Mouse (Mus musculus) urinary bladder, postnatal 36 days (tissue): ENCODE data around the gene Kdm2b.

Experiments
- DNase-seq, 2 experiments: peaks; one replicate each; pipeline ENCODE4 v3.0.0; 2022; ENCODE audit warnings: low spot score in 2 of 2, mixed read lengths in 1 of 2

Kdm2b gene

DNA sequence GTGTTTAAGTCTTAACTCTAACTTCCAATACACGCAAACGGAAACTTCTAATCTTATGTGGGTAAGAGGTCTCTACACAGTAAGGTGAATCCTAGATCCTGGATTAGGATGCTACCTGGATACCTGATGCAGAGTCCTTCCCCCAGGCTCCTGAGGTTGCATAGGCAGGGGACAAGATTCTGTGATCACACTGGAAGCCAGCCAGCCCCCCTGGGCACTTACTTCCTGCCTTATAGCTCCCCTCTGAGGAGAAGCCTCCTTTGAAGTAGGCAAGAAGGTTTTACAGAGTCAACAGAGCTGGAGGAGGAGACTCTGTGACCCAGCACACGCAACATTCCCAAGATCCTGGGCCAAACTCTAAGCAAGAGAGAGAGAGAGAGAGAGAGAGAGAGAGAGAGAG, 63.3 kb downstream of the Kdm2b start:
- DNase-seq, result no peak

DNA sequence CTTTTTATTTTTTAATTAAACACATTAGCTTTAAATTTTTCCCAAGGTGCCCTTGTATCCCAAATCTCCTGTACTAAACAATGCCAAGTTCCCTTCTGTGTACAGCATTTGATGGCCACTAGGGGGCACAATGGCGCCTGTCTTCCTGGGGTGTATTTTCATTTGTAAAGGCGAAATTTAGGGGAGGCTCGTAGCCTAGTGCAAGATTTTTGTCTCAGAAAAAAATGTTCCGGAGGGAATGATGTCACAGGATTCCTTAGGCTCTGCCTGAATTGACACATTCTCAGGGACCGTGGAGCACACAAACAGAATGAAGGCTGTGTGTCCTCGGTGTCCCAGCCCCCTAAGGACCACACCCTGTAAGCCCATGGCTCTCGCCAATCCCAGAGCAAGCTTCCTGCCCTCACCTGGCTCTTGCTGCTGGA, 64.1 kb downstream of the Kdm2b start:
- DNase-seq, result peak; percentile 37 to 59

DNA sequence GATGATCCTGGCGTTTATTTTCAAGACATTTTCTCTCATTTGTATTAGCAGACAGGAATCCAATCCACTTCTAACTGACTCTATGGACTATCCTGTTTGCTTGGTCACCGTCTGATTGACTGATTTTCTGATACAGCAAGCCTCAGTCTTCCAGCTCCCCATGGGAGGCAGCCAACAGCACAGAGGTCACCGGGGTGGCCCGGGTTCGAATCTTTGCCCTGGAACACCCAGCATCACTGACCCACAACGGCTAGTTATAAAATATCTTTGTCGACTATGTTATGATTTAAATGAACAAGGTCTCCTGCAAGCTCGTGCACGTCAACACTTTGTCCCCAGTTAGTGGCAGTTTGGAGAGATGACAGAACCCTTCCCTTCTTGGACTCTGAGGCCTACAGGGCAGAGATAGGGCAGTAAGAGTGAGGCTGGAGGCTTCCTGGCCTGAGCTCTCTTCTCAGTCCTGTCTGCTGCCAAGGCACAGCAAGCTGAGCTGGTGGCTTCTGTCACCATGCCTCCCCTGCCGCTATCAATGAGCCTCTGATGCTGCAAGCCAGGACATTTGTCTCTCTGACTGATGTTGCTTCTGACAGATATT, 65.7 kb downstream of the Kdm2b start:
- no peak for DNase-seq

DNA sequence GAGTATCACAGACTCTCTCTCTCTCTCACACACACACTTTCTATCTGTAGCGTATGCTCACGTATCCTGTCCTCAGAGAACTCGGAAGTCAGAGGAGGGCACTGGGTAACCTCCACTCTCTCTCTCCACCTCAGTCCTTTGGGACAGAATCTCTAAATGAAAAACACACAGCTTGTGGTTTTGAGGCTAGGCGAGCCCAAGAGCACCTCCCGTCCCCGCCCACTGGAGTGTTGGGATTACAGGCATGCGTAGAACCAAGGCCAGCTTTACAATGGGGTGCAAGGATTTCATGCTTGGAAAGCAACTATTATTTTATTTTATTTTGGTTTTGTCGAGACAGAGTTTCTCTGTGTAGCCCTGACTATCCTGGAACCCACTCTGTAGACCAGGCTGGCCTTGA, 67.7 kb downstream of the Kdm2b start:
- no peak for DNase-seq

DNA sequence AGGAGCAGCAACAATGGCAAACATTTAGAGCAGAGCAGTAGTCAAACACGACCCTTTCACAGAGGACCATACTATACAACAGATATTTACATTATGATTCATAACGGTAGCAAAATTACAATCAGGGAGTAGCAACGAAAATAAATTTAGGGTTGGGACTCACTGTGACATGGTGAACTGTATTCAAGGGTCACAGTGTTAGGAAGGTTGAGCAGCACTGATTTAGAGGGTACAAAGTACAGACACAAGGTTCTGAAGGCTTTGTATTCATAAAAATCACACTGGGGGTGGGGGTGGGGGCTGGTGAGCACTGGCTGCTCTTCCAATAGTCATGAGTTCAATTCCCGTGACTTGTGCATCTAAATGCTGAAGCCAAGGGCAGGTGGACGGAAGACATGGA, 69.1 kb downstream of the Kdm2b start:
- DNase-seq, result no peak

DNA sequence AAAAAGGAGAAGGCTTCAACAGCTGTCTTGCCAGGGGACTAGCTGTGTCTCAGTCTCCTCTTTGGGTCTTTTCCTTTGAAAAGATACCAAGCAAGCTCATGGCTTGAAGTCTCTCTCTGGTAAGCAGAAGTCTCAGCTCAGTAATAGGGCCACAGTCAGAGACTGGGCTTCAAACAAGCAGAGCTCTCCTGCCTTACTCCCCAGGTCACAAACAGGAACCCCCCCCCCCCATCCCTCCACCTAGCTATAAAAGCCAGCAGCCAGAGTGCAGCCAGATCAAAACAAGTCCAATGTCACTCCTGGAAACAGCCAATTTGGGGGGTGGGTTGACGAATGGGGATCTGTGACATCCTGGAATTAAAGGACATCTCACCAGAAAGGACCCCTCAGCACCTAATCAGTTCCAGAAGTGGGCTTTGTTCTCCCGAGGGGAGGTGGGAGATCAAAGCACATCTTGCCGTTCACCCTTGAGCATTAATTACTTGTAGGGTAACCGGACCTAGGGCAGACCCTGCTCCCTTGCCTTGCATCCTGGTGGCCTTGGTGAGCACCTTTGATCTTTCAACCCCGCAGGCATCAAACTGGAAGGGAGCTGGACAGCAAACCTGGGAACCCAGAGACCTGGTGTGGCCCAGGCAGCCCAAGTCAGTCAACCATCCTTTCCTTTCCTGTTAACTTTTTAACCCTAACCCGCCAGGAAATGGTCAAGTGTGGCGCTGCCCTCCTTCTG, 71.5 kb downstream of the Kdm2b start:
- no peak for DNase-seq

DNA sequence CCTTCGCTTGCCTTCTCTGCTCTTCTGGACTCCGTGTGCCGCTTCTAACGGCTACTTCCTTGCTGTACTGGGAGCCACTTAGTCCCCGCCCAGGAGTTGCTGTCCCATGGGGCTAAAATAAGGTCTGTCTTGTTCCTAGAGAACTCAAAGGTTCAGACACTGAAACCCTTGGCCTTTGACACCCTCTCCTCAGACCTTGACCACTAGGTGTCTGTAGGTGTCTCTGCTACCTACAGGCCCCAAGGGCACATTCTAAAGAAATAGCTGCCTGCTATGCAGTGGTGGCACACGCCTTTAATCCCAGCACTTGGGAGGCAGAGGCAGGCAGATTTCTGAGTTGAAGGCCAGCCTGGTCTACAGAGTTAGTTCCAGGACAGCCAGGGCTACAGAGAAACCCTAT, 73.5 kb downstream of the Kdm2b start:
- no peak for DNase-seq

DNA sequence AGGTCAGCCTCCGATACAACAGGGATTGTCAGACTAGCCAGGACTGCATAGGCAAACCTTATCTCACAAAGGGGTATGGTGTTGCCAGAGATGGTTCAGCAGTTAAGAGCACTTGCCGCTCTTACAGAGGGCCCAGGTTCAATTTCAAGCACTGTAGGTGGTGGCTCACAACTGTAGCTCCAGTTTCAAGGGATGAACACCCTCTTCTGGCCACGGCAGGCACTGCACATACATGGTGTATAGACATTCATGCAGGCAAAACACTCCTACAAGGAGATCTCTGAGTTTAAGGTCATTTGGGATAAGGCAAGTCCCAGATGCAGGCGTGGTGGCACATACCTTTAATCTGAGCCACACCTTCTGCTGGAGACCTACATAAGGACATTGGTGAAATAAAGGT, 76.8 kb downstream of the Kdm2b start:
- no peak for DNase-seq

DNA sequence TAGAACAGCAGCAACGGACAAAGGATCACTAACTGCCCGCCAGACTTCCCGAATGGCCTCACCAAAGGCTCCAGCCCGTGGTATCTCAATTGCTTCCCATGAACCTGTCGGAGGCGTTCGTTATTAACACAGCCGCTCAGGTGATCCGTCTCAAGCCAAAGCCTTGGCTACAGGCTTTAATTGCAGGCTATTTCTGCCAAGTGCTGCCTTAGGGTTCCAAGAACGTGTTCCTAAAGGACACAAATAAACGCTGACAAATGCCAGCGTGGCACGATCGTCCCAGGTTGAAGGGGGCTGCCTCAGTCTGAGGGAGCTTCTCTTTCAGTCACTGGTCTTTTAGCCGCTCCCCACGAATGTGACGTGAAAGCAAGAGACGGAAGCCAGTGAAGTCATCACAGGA, 80.1 kb downstream of the Kdm2b start:
- no peak for DNase-seq

DNA sequence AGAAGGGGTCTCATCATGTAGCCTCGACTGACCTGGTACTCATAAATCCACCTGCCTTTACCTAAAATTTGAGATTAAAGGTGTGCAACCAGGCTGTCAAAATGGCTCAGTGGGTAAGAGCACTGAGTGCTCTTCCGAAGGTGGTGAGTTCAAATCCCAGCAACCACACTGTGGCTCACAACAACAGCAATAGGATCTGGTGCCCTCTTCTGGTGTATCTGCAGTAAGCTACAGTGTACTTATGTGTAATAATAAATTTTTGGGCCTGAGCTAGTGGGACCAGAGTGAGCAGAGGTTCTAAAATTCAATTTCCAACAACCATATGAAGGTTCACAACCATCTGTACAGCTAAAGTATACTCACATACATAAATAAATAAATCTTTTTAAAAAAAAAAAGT, 81.6 kb downstream of the Kdm2b start:
- DNase-seq, result no peak

DNA sequence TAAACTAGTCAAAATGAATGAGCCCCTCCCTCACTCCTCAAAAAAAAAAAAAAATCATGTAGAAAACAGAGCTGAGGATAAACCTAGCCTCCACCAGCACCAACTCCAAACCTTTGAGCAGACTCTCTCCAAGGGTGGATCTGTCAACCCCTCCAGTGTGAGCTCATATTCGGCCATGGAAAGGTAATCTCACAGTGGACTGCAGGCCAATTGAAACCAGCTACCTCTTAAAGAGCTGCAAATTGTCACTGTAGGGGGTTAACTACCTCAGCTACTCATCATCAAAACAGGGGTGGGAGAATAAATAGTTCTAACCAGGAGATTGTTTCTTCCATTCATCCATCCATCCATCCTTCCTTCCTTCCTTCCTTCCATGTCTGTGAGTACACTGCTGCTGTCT, 82.4 kb downstream of the Kdm2b start:
- DNase-seq, result no peak

DNA sequence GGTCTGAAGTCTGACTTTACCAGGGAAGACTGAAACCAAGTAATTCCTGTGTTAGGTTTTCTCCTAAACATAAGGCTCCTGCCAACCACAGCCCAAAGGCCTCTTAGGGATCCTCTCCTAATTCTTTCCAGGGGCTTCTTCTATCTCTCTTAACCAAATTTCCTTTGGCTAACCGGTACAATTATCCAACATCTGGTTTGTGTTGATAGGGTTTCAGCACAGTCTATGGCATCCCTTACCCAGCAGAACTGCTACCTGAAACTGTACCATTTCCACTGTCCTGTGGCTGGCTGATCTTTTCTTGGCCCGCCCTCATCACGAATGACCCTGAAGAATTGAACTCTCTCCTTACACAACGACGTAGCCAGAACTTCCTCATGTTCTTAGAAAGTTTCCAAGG, 86.5 kb downstream of the Kdm2b start:
- DNase-seq, result no peak

DNA sequence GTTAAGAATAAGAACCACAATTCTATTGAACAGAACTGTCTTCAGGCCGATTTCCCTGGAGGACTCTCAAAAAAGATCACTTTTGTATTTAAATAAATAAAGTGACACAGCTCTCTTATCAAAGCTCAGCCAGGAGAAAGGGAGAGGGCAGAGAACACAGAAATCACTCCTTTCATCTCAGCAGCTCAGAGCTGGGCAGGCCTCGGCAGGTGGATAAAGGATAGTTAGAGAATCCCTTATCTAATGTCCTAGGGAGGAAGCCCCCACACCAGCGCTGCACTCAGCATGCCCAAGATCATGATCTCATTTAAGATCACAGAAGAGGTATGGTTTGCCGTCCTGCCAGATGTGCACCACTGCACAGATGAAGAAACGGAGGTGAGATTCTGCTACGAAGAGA, 87.4 kb downstream of the Kdm2b start:
- no peak for DNase-seq

DNA sequence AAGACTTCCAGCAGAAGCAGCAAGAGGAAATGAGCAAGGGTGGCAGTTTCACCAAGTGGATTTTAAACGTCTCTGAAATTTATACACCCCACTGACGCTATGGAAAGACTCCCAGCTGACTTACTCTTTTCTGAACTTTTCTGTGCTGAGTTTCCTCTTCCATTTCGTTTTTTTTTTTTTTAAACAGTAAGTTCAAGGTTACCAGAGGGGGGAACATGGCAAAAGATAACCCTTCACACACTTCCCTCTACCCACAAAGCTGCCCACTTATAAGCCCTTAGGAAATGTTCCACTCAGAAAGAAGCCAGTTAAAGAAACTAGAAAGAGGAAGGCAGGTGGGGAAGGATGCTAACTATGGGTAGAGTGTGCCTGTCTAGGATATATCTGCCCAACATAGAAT, 88.0 kb downstream of the Kdm2b start:
- DNase-seq, result no peak

DNA sequence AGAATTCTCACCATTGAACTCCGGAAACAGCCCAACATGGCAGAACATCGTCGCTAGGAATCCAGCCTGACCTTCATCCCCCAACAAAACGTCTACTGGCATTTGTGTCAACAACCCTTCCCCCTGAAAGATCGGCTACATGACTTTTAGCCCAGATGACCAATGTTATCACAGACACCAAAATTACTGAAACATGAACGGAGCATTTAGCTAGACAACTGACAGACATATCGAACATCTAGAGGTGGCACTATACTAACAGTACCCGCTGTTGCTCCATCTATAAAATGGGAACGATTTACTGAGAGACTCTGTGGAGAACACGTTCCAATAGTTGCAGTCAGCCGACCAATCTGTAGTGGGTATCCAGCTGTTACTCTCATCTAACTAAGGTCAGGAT, 88.4 kb downstream of the Kdm2b start:
- no peak for DNase-seq

DNA sequence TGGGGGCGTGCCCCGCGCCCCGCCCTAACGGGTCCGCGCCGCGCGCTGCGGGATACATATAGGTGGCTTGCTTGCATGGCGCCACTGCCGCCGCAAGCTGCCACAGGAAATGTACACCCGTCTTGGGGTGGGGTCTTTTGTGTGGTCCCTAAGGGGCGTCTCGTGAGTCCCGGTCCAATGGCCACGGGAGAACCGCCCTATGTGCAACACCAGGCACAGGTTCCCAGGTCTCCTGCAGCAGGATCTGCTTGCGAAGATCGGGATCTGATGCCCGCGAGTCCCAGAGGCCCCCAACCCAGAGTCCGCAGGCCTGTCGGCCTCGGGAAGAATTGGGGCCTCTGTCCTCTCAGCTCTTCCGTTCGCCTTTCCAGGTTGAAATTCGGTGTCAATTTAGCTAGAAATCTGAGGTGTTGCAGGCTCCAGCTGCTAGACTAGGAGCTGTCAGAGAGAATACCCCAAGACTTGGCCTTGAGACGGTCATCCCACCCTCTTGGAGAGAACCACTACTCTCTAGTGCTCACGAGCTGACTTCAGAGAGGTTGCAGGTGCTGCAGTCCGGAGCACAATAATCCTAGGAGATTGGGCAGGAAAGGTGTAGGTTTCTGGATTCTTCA, 89.0 kb downstream of the Kdm2b start:
- DNase-seq, result no peak

DNA sequence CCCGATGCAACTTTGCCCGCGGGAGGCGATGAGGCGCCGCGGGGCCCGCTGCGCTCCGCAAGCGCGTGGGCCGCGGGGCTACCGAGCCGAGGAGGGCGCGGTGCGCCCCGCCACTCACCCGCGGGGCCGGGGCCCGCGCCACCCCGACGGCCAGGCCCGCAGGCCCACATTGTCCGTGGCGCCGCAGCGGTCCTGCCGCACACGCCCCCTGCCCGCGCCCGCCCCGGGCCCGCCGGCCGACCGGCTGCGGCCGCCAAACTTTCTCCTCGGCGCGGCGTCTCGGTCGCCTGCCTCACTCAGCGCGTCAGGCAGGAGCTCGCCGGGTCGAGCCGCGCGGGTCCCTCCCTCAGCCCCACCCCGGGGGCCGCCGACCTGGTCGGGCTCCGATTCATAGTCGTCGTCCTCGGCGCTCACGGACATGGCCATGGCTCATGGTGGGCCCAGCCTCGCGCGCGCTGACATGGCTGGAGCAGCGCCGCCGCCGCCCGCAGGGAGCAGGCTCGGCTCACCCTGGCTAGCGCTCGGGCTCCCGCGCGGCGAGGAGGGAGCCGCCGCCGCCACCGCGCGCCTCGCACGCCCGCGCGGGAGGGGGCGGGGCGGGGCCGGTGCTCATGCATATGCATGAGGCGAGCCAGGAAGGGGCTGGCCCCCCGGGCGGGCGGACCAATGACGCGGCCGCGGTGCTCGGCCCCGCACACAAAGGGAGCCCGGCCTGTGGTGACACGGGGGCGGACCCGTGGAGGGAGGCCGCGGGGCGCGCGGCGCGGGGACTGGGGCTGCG, 89.7 kb downstream of the Kdm2b start:
- peak; percentile 78 to 88 for DNase-seq

DNA sequence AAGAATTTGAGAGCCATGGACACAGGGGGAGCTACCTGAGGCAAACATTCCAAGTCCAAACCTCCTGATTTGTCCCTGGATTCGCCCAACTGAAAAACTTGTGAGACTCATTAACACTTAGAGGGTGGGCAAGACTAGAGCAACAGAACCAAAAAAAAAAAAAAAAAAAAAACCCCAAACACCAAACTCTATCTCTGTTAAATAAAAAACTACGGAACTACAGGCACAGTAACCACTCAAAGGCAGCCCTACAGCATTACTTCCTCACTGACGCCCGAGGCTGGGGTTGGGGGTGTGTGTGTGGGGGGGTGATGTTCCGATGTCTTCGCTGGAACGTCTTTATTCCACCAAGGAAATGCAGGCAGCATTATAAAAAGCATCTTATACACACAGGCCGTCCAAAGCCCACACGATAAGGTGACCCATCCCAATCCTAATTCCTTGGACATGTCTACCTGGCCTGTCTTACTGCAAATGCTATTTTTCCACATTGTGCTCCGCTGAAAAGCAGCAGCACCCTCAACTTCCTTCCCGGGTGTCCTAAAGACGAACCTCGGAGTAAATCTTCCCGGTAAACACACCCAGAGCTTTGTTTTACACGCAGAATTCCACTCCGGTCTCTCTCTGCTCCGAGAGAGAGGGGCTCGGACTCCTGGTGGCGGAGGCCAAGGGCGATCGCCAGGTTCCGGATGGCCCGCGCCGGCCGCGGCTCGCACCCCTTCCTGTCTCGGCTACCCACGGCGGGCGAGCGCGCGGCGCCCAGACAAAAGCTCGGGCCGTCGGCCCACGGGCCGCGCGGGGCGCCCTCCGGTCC, 90.5 kb downstream of the Kdm2b start:
- DNase-seq, result peak in 1 of 2 experiments; percentile 17

DNA sequence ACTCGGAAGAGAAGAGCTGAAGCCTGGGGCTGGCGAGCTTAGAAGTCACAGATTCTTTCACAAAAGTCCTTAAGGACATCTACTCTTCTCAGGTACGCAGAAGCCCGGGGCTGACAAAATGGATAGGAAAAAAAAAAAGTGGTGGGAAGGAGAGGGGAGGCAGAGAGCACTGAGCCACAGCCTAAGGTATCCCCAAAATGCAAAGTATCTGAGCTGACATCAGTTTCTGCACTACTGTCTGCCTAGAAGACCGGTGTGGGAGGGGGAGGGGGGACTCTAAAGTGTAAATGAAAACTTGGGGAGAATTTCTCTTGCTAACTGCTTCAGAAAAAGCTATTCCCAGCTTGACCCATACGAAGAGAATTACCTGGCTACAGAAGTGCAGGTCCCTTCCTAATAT, 91.5 kb downstream of the Kdm2b start:
- no peak for DNase-seq

DNA sequence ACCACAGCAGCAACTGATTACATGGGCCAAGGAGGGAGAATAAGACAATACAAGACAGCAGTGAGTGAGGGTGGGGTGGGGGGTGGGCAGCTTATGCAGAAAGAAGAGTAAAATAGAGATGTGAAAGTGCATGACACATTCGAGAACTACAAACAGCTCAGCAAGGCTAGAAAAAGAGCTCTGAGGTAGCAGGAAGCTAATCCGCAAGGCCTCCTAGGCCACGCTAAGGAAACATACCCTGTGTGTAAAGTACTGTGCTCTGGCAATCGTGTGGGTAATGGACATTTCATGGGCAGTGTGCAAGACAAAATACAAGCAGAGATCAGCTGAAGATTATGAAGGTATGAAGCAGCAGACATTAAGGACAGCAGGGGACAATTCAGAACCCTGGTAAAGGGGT, 94.8 kb downstream of the Kdm2b start:
- DNase-seq, result no peak

DNA sequence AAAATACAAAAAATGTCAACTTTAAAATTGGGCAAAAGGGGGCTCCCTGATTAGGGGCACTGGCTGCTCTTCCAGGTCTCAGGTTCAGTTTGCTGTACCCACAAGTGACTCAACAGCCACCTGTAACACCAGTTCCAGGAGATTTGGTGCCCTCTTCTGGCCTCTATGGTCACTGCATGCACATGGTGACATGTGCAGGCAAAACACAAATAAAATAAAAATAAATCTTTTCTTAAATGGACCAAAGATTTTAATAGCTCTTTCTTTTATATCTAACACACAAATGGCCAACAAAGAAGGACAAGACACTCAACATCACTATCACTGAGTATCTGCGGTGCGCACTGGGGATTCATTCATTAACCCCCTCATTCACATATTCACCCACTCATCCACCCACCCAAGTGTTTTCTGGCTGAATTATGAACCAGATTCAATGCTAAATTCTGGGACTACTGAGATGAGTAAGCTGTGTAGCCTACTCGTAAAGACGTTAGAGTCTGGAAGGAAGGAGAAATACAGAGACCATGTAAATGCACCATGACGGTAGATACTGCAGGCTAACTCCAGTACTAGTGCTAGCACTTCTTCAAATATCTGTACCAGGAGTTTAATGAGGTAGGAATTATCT, 95.5 kb downstream of the Kdm2b start:
- no peak for DNase-seq
